Mouse (Mus musculus) ES-Bruce4 (cell line): ENCODE data around the gene Tspan9. TPM values are rescaled to one million over a fixed set of nuclear protein-coding genes. Genes with fewer than 3 reads are reported as not detected.

Experiments used
- H3K27ac ChIP-seq: 2 replicates; pipeline ENCODE4 v1.5.1; 2012; ENCODE audit warnings: low read length, inconsistent platforms; ENCODE audit not compliant: insufficient read depth
- H3K27me3 ChIP-seq: 2 replicates; pipeline ENCODE4 v1.6.1; 2012; ENCODE audit warnings: mild to moderate bottlenecking, low read length, inconsistent platforms; ENCODE audit not compliant: control insufficient read depth, poor library complexity, insufficient read depth, severe bottlenecking
- H3K36me3 ChIP-seq: 2 replicates; pipeline ENCODE4 v1.6.1; 2012; ENCODE audit warnings: inconsistent platforms, mild to moderate bottlenecking, low read length, moderate library complexity; ENCODE audit not compliant: control insufficient read depth, poor library complexity, insufficient read depth, severe bottlenecking
- H3K4me1 ChIP-seq: one replicate; pipeline ENCODE4 v1.8.1; 2011; ENCODE audit warnings: low read length; ENCODE audit not compliant: control insufficient read depth, insufficient read depth
- H3K4me3 ChIP-seq: 2 replicates; pipeline ENCODE4 v1.5.1; 2011; ENCODE audit warnings: low read depth, mild to moderate bottlenecking, low read length
- H3K9ac ChIP-seq: 2 replicates; pipeline ENCODE4 v1.6.1; 2012; ENCODE audit warnings: low read depth, mild to moderate bottlenecking, inconsistent platforms; ENCODE audit not compliant: poor library complexity, severe bottlenecking
- H3K9me3 ChIP-seq: replicated peaks from 2 replicates; pipeline ENCODE4 v1.6.1; 2012; ENCODE audit warnings: mild to moderate bottlenecking, low read length, inconsistent platforms; ENCODE audit not compliant: control insufficient read depth, poor library complexity, insufficient read depth, severe bottlenecking
- CTCF ChIP-seq: IDR thresholded peaks from one replicate; pipeline ENCODE4 v1.8.1; 2011; ENCODE audit warnings: low read depth, low read length
- EP300 ChIP-seq: IDR thresholded peaks from 2 replicates; pipeline ENCODE4 v1.6.1; 2011; ENCODE audit warnings: low read depth, low read length; ENCODE audit not compliant: insufficient read depth
- POLR2A ChIP-seq: IDR thresholded peaks from one replicate; pipeline ENCODE4 v1.8.1; 2011; ENCODE audit warnings: low read length; ENCODE audit not compliant: insufficient read depth
- polyA plus RNA-seq: library from polyadenylated mRNA; stranded (reverse); fragments of >200 nt; gene quantifications from 2 replicates; pipeline ENCODE4 v1.2.4, GENCODE M21; 2011; ENCODE audit warnings: low read depth; ENCODE audit not compliant: missing spikeins, insufficient read depth, insufficient read length

Gene Tspan9
- polyA plus RNA-seq, 1 experiment: 90.5 TPM

DNA sequence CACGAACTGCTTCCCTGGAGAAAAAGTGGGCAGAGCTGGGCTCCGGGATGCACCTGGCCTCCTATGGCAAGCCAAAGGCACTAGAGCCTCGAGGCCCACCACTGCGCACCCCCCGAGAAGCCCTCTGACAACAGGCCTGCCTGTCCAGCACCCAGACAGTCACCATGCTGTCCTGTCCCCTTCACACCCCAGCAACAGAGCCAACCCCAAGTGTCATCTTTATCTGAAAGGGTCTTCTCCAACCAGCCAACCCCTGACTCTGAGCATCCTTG lies 121.5 kb downstream of the Tspan9 start:
- no peaks in the 10 kb centered on the region for H3K4me1 ChIP-seq
- no peak overlapping the region for H3K9ac ChIP-seq
- H3K9me3 ChIP-seq: no peaks in the 10 kb centered on the region
- no peaks in the 10 kb centered on the region for H3K27me3 ChIP-seq
- no peak for TF ChIP-seq POLR2A
- no peak overlapping the region for H3K27ac ChIP-seq
- no peak overlapping the region for H3K4me3 ChIP-seq
- no peaks in the 10 kb centered on the region for H3K36me3 ChIP-seq

- no peak overlapping the region for H3K4me3 ChIP-seq
- no peaks in the 10 kb centered on the region for H3K4me1 ChIP-seq
- H3K9ac ChIP-seq: no peak overlapping the region
- H3K36me3 ChIP-seq: no peaks in the 10 kb centered on the region
- H3K9me3 ChIP-seq: no peaks in the 10 kb centered on the region
- no peak overlapping the region for H3K27ac ChIP-seq
- TF ChIP-seq POLR2A (no peak), EP300 (no peak), CTCF (no peak)
- no peaks in the 10 kb centered on the region for H3K27me3 ChIP-seq
Measured at GRCm38 (mm10) chr6:128021106-128021930, 122.1 kb downstream of the Tspan9 start.

DNA sequence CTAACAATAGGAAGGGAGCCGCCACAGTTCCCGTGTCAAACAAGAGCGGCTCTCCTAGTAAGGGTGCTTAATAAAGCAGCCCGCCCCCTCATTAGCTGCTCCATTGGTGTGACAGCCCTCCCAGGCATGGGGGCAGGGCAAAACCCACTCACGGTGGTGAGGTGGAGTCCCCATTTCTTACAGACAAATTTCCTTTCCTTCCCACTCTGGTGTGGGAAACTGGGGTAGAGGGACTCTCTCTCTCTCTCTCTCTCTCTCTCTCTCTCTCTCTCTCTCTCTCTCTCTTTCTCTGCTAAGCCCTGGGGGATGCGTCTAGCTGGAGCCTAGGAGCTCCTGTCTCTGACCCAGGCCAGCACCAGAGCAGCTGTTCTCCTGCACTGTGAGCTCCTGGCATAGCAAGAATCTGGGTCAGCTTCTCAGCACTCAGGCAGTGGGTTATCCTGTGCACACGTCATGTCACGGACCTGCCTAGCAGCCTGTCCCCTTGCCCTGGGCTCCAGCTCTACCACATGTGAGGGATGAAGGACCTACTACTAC lies 122.8 kb downstream of the Tspan9 start:
- no peaks in the 10 kb centered on the region for H3K27me3 ChIP-seq
- H3K4me3 ChIP-seq: no peak overlapping the region
- no peaks in the 10 kb centered on the region for H3K4me1 ChIP-seq
- no peaks in the 10 kb centered on the region for H3K9me3 ChIP-seq
- H3K27ac ChIP-seq: no peak overlapping the region
- H3K36me3 ChIP-seq: no peaks in the 10 kb centered on the region
- H3K9ac ChIP-seq: no peak overlapping the region
- no peak for TF ChIP-seq POLR2A
- TF ChIP-seq CTCF: no peak
- TF ChIP-seq EP300: no peak

- Histone ChIP-seq H3K4me1 (no peaks in the 10 kb centered on the region), H3K27me3 (no peaks in the 10 kb centered on the region), H3K4me3 (no peak overlapping the region), H3K9ac (no peak overlapping the region), H3K27ac (no peak overlapping the region), H3K36me3 (no peaks in the 10 kb centered on the region), H3K9me3 (no peaks in the 10 kb centered on the region)
- TF ChIP-seq POLR2A (no peak), EP300 (no peak), CTCF (no peak)
Measured at GRCm38 (mm10) chr6:128020053-128020452, 123.3 kb downstream of the Tspan9 start.

GRCm38 (mm10) chr6:128019119-128019518 lies 124.3 kb downstream of the Tspan9 start:
- H3K27ac ChIP-seq: no peak overlapping the region
- H3K4me3 ChIP-seq: no peak overlapping the region
- H3K9me3 ChIP-seq: no peaks in the 10 kb centered on the region
- H3K27me3 ChIP-seq: no peaks in the 10 kb centered on the region
- H3K4me1 ChIP-seq: no peaks in the 10 kb centered on the region
- no peaks in the 10 kb centered on the region for H3K36me3 ChIP-seq
- no peak overlapping the region for H3K9ac ChIP-seq
- no peak for TF ChIP-seq CTCF
- TF ChIP-seq POLR2A: no peak
- no peak for TF ChIP-seq EP300

- H3K4me1 ChIP-seq: no peaks in the 10 kb centered on the region
Measured at GRCm38 (mm10) chr6:128015304-128015703, 128.1 kb downstream of the Tspan9 start.

More at GRCm38 (mm10) chr6:128015304-128015703, 128.1 kb downstream of the Tspan9 start:
- Histone ChIP-seq H3K4me3 (no peak overlapping the region), H3K36me3 (no peaks in the 10 kb centered on the region), H3K27me3 (no peaks in the 10 kb centered on the region), H3K9me3 (no peaks in the 10 kb centered on the region), H3K27ac (no peak overlapping the region), H3K9ac (no peak overlapping the region)
- TF ChIP-seq POLR2A (no peak), CTCF (no peak), EP300 (no peak)
